In the genomic region with DNA sequence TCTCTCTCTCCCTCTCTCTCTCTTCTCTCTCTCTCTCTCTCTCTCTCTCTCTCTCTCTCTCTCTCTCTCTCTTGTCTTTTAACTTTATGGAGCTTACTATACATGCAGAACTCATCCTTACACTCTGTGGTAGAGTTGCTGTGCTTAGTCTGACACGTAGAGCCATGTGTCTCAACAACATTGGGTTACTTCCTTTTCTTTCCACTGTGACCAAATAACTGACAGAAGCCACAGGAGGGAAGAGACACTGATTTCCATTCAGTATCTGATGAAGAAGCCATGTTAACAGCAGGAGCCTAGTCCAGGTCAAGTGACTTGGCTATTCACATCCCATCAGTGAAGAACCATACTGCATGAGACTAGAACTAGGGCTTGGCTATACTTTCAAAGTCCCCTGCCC, we compare ENCODE assay signal across 17 mouse cellular contexts.
"Had no signal": no experiment of that assay in that cellular context is flagged by ENCODE, and none has a peak within 500 bp of the region (broad histone marks: within the 10 kb centered on the region; RNA-seq: fewer than 3 reads in every experiment).

No protein-coding gene starts in this region.

- DNase-seq: lung, adult 18-20 months; lung, embryonic 14.5 days; lung, postnatal 10 days; thymus, adult 2 months; thymus, postnatal 25 days; thymus, postnatal 4 days had no signal

- H3K9ac ChIP-seq: liver, embryonic 14.5 days; lung, embryonic 14.5 days; midbrain, embryonic 13.5 days; midbrain, embryonic 15.5 days; neural tube, embryonic 13.5 days; neural tube, embryonic 15.5 days; stomach, embryonic 15.5 days had no signal

- H3K9me3 ChIP-seq: megakaryocyte, embryonic 14.5 days; midbrain, embryonic 13.5 days; midbrain, embryonic 15.5 days; neural tube, embryonic 13.5 days; neural tube, embryonic 15.5 days; stomach, embryonic 15.5 days had no signal

- H3K4me1 ChIP-seq: megakaryocyte, embryonic 14.5 days; midbrain, embryonic 13.5 days; midbrain, embryonic 15.5 days; neural tube, embryonic 13.5 days; neural tube, embryonic 15.5 days; stomach, embryonic 15.5 days had no signal

- ATAC-seq: midbrain, embryonic 13.5 days; midbrain, embryonic 15.5 days had no signal

- H3K27me3 ChIP-seq: midbrain, embryonic 13.5 days; midbrain, embryonic 15.5 days; neural tube, embryonic 13.5 days; neural tube, embryonic 15.5 days; stomach, embryonic 15.5 days had no signal

- H3K36me3 ChIP-seq: midbrain, embryonic 13.5 days; midbrain, embryonic 15.5 days; neural tube, embryonic 13.5 days; neural tube, embryonic 15.5 days; stomach, embryonic 15.5 days had no signal

- H3K4me3 ChIP-seq: megakaryocyte, embryonic 14.5 days; midbrain, embryonic 13.5 days; midbrain, embryonic 15.5 days; myocyte; neural tube, embryonic 13.5 days; neural tube, embryonic 15.5 days; stomach, embryonic 15.5 days had no signal

- H3K4me2 ChIP-seq: lung, embryonic 14.5 days; midbrain, embryonic 11.5 days; midbrain, embryonic 13.5 days; midbrain, embryonic 15.5 days; neural tube, embryonic 13.5 days; neural tube, embryonic 15.5 days; stomach, embryonic 15.5 days had no signal

- H3K27ac ChIP-seq: liver, embryonic 14.5 days; macrophage; midbrain, embryonic 13.5 days; midbrain, embryonic 15.5 days; neural tube, embryonic 13.5 days; neural tube, embryonic 15.5 days; stomach, embryonic 15.5 days; stomach, postnatal 0 days had no signal
